Mouse (Mus musculus) retina, postnatal 1 day (tissue): ENCODE results near the gene Gpr171.
"Not testable (repeated sequence)": the region's sequence is repeated elsewhere in the genome, so short reads cannot be mapped to it uniquely, and the experiment has no call there.

Experiments
- DNase-seq: peaks from one replicate; pipeline ENCODE4 v3.0.0-alpha.2; 2012

The Gpr171 gene

GRCm38 (mm10) chr3:59113291-59113690 lies 11.7 kb upstream of the Gpr171 start:
- DNase-seq: not testable (repeated sequence)

GRCm38 (mm10) chr3:59111944-59112343 lies 10.3 kb upstream of the Gpr171 start:
- DNase-seq: no peak

- DNase-seq: not testable (repeated sequence)
Observed at GRCm38 (mm10) chr3:59109834-59110233, 8.2 kb upstream of the Gpr171 start.

- DNase-seq: no peak
Observed at GRCm38 (mm10) chr3:59107439-59107838, 5.8 kb upstream of the Gpr171 start.

GRCm38 (mm10) chr3:59104462-59104861 lies 2.8 kb upstream of the Gpr171 start:
- DNase-seq: peak; percentile 43

GRCm38 (mm10) chr3:59102146-59102545 lies 525 bp upstream of the Gpr171 start:
- no peak for DNase-seq

GRCm38 (mm10) chr3:59098540-59098939 lies 3.1 kb downstream of the Gpr171 start:
- DNase-seq: no peak

- DNase-seq: peak; percentile 59
Observed at GRCm38 (mm10) chr3:59097421-59097820, 4.2 kb downstream of the Gpr171 start.

- no peak for DNase-seq
Observed at GRCm38 (mm10) chr3:59092702-59093101, 8.9 kb downstream of the Gpr171 start.

- DNase-seq: no peak
Observed at GRCm38 (mm10) chr3:59080919-59081318, 20.7 kb downstream of the Gpr171 start.

- no peak for DNase-seq
Observed at GRCm38 (mm10) chr3:59080293-59080916, 21.2 kb downstream of the Gpr171 start.

- DNase-seq: peak; percentile 72
Observed at GRCm38 (mm10) chr3:59079327-59079726, 22.3 kb downstream of the Gpr171 start.

- no peak for DNase-seq
Observed at GRCm38 (mm10) chr3:59078585-59078984, 23.0 kb downstream of the Gpr171 start.

- DNase-seq: peak; percentile 42
Observed at GRCm38 (mm10) chr3:59077278-59077677, 24.3 kb downstream of the Gpr171 start.

GRCm38 (mm10) chr3:59069071-59069470 lies 32.5 kb downstream of the Gpr171 start:
- DNase-seq: peak; percentile 10

- DNase-seq: no peak
Observed at GRCm38 (mm10) chr3:59066558-59067294, 34.9 kb downstream of the Gpr171 start.

GRCm38 (mm10) chr3:59065937-59066336 lies 35.7 kb downstream of the Gpr171 start:
- DNase-seq: no peak

GRCm38 (mm10) chr3:59063431-59063830 lies 38.2 kb downstream of the Gpr171 start:
- no peak for DNase-seq

GRCm38 (mm10) chr3:59062141-59062540 lies 39.5 kb downstream of the Gpr171 start:
- DNase-seq: no peak

- no peak for DNase-seq
Observed at GRCm38 (mm10) chr3:59060131-59060530, 41.5 kb downstream of the Gpr171 start.

- DNase-seq: peak; percentile 90
Observed at GRCm38 (mm10) chr3:59059022-59059541, 42.5 kb downstream of the Gpr171 start.

GRCm38 (mm10) chr3:59054834-59055535 lies 46.6 kb downstream of the Gpr171 start:
- DNase-seq: no peak
